Comparison of ENCODE assay signal across 25 mouse cellular contexts in genomic region chr19:53251015-53251414, GRCm38 (mm10). TPM values are rescaled to one million over a fixed set of nuclear protein-coding genes. Genes with fewer than 3 reads are reported as not detected.
A peak's percentile ranks its signal among the peaks of the same experiment; 100 is the strongest.
DNase-seq lines count a peak whose midpoint lies in the region; ATAC-seq and TF ChIP-seq lines count a peak whose summit lies in the region.
"Had no signal": no experiment of that assay in that cellular context is flagged by ENCODE, and none has a peak within 500 bp of the region (broad histone marks: within the 10 kb centered on the region; RNA-seq: fewer than 3 reads in every experiment).

No protein-coding gene starts in this region.

- no peak for TF ChIP-seq POLR2A in heart, adult 2 months (IDR thresholded peaks at IDR 0.05; ENCODE audit: insufficient read depth, low read depth, low read length)

- intact Hi-C loops in heart, adult 2 months (cut with DNase I): no loop called here

- H3K4me1 ChIP-seq in liver, embryonic 11.5 days (replicated peaks; ENCODE audit: control insufficient read depth, insufficient read depth, low read length): peaks cover 6% of the 10 kb centered on the region
- H3K4me1 ChIP-seq in liver, embryonic 12.5 days: peaks cover 63% of the 10 kb centered on the region
- H3K4me1 ChIP-seq in heart, adult 2 months (ENCODE audit: control insufficient read depth, insufficient read depth, low read length): peaks cover 2% of the 10 kb centered on the region
- H3K4me1 ChIP-seq: embryonic facial prominence, embryonic 15.5 days had no signal

- H3K27me3 ChIP-seq in liver, embryonic 11.5 days (replicated peaks; ENCODE audit: control insufficient read depth, insufficient read depth, low read length): no peaks in the 10 kb centered on the region
- H3K27me3 ChIP-seq in liver, embryonic 12.5 days (replicated peaks): no peaks in the 10 kb centered on the region
- no peaks in the 10 kb centered on the region for H3K27me3 ChIP-seq in heart, adult 2 months (ENCODE audit: control insufficient read depth, insufficient read depth, low read length)
- H3K27me3 ChIP-seq: embryonic facial prominence, embryonic 15.5 days; hindbrain, embryonic 12.5 days; liver, embryonic 13.5 days; neural tube, embryonic 12.5 days; Patski had no signal

- H3K79me2 ChIP-seq in heart, adult 2 months (replicated peaks; ENCODE audit: control insufficient read depth, insufficient read depth, low read length): no peaks in the 10 kb centered on the region

- WGBS in liver, embryonic 11.5 days: 84% methylated on average over 7 of the region's 7 CpGs
- WGBS in liver, embryonic 12.5 days (ENCODE audit: insufficient replicate concordance): 69% methylated on average over 7 of the region's 7 CpGs
- WGBS in heart, adult 2 months: 76% methylated on average over 7 of the region's 7 CpGs

- ATAC-seq in liver, embryonic 11.5 days (replicated peaks; ENCODE audit: low FRiP score): no peak
- 0 out of 2 replicates have a peak, but pooled peaks have one; percentile 5 for ATAC-seq in liver, embryonic 12.5 days
- ATAC-seq in monocyte, adult 5-6 weeks (replicated peaks; ENCODE audit: insufficient number of reproducible peaks, low FRiP score, low TSS enrichment, poor library complexity, severe bottlenecking): peak; percentile 48
- ATAC-seq: activated CD4-positive, CD25-positive, alpha-beta regulatory T cell, adult 4 months; CD4-positive, CD25-positive, alpha-beta regulatory T cell, adult 4 months; Patski had no signal

- no peak overlapping the region for H3K27ac ChIP-seq in liver, embryonic 11.5 days (ENCODE audit: low read depth, low read length)
- no peak overlapping the region for H3K27ac ChIP-seq in liver, embryonic 12.5 days
- no peak overlapping the region for H3K27ac ChIP-seq in heart, adult 2 months
- H3K27ac ChIP-seq: embryonic facial prominence, embryonic 15.5 days; hindbrain, embryonic 12.5 days; left cerebral cortex, adult 2 months; limb, embryonic 10.5 days; neural tube, embryonic 12.5 days had no signal

- H3K36me3 ChIP-seq in liver, embryonic 11.5 days (ENCODE audit: control insufficient read depth, insufficient read depth, low read length): 0 out of 2 replicates have a peak, but pooled peaks cover 1% of the 10 kb centered on the region
- H3K36me3 ChIP-seq in liver, embryonic 12.5 days: peaks cover 14% of the 10 kb centered on the region
- no peaks in the 10 kb centered on the region; the same call in 1 of the 2 replicates for H3K36me3 ChIP-seq in heart, adult 2 months (ENCODE audit: control insufficient read depth, insufficient read depth, low read length)
- H3K36me3 ChIP-seq: hindbrain, embryonic 12.5 days; neural tube, embryonic 12.5 days had no signal

- no peak overlapping the region for H3K4me2 ChIP-seq in liver, embryonic 11.5 days
- no peak overlapping the region for H3K4me2 ChIP-seq in liver, embryonic 12.5 days
- H3K4me2 ChIP-seq: embryonic facial prominence, embryonic 15.5 days; hindbrain, embryonic 12.5 days; liver, embryonic 13.5 days; midbrain, embryonic 11.5 days; neural tube, embryonic 12.5 days had no signal

- H3K4me3 ChIP-seq in liver, embryonic 11.5 days (ENCODE audit: low read depth, low read length): no peak overlapping the region
- no peak overlapping the region for H3K4me3 ChIP-seq in liver, embryonic 12.5 days
- no peak overlapping the region for H3K4me3 ChIP-seq in heart, adult 2 months
- H3K4me3 ChIP-seq: embryonic facial prominence, embryonic 15.5 days; hindbrain, embryonic 12.5 days; left cerebral cortex, adult 2 months; limb, embryonic 10.5 days; liver, embryonic 13.5 days; neural tube, embryonic 12.5 days had no signal

- no peak for TF ChIP-seq CTCF in heart, adult 2 months (IDR thresholded peaks at IDR 0.05)

- no peak overlapping the region for H3K9ac ChIP-seq in liver, embryonic 11.5 days (ENCODE audit: low read depth, low read length)
- no peak overlapping the region for H3K9ac ChIP-seq in liver, embryonic 12.5 days
- no peak overlapping the region for H3K9ac ChIP-seq in heart, adult 2 months (ENCODE audit: low read depth, low read length)
- H3K9ac ChIP-seq: embryonic facial prominence, embryonic 15.5 days; hindbrain, embryonic 12.5 days; liver, embryonic 13.5 days; neural tube, embryonic 12.5 days had no signal

- no peak for TF ChIP-seq EP300 in heart, adult 2 months (IDR thresholded peaks at IDR 0.05; ENCODE audit: insufficient read depth, low read depth, low read length)

- peak; percentile 17 for DNase-seq in adrenal gland, adult 2 months
- no peak for DNase-seq in adrenal gland, postnatal 25 days
- peak; percentile 14 for DNase-seq in liver
- DNase-seq in liver, embryonic 11.5 days (ENCODE audit: low spot score): no peak
- no peak for DNase-seq in kidney, postnatal 10 days
- no peak for DNase-seq in heart, adult 2 months
- DNase-seq: cerebellum, postnatal 10 days; embryo, embryonic 11 days; heart, adult 18-20 months; kidney, adult 9 months; kidney, postnatal 36 days; layer of hippocampus, adult 9-11 months; liver, embryonic 13.5 days; lung, postnatal 14 days had no signal

- H3K9me3 ChIP-seq in liver, embryonic 11.5 days (ENCODE audit: control insufficient read depth, low read length): no peaks in the 10 kb centered on the region
- H3K9me3 ChIP-seq in liver, embryonic 12.5 days (replicated peaks): no peaks in the 10 kb centered on the region
- H3K9me3 ChIP-seq: embryonic facial prominence, embryonic 15.5 days; hindbrain, embryonic 12.5 days; limb, embryonic 10.5 days; liver, embryonic 13.5 days; neural tube, embryonic 12.5 days had no signal

RNA-seq across cellular contexts. Expression of gene Mxi1, which starts 59.3 kb away (rescaled TPM):
- total RNA-seq in adrenal gland, adult 2 months (2021): 10 to 100 TPM; 29.6 to 31.1 TPM
- polyA plus RNA-seq in adrenal gland, adult 2 months (2012; rRNA removed): 15.6 and 17.2 TPM in 2 replicates
- 33.6 and 40.2 TPM in 2 replicates for total RNA-seq in adrenal gland, postnatal 25 days (2021)
- polyA plus RNA-seq in liver, embryonic 11.5 days (2014; fragmentation: Nextera tagmentation; extraction: Ambion mirVana): 34.3 and 42.6 TPM in 2 replicates
- 38.3 and 39.3 TPM in 2 replicates for polyA plus RNA-seq in liver, embryonic 12.5 days (2016; fragmentation: Nextera tagmentation; extraction: Ambion mirVana)
- 87.9 to 137 TPM (median 113 TPM) in 3 replicates for total RNA-seq in monocyte, adult 5-6 weeks (2017)
- total RNA-seq in heart, adult 2 months (2021): 10 to 100 TPM; 38.7 to 49.6 TPM
- 20.9 and 29.7 TPM in 2 replicates for polyA plus RNA-seq in heart, adult 2 months (2012; rRNA removed)

Comparison
In these comparisons a context has a peak if more than half of its experiments do, and no peak if none do; other contexts are left out.
1. DNase-seq: peak in adrenal gland, adult 2 months (single experiment) and liver (single experiment); none in adrenal gland, postnatal 25 days (single experiment), liver, embryonic 11.5 days (single experiment), kidney, postnatal 10 days (single experiment) and heart, adult 2 months (0 of 2).